Mouse (Mus musculus): Measurements from ENCODE around the gene Gm12845. TPM values are rescaled to one million over a fixed set of nuclear protein-coding genes. Genes with fewer than 3 reads are reported as not detected.

Gene Gm12845
- total RNA-seq, 2 experiments from 2014 or later, result not detected

Other genes starting within 250 kb of the Gm12845 start
- 10 to 100 TPM; 31.6 to 35.3 TPM for gene Rnf220, start 227.4 kb upstream of the Gm12845 start, total RNA-seq (2021)
- gene Eri3, start 174.0 kb upstream of the Gm12845 start, total RNA-seq (2021), result 10 to 100 TPM; 75.4 to 82.6 TPM
- gene Dmap1, start 42.1 kb upstream of the Gm12845 start, total RNA-seq (2021), result 10 to 100 TPM; 16.6 to 19.2 TPM
- not detected for gene Klf17, start 41.2 kb downstream of the Gm12845 start, total RNA-seq (2021)
- 1 to 10 TPM; 2.6 to 4.1 TPM for gene Slc6a9, start 110.1 kb downstream of the Gm12845 start, total RNA-seq (2021)
- under 1 TPM; 0.39 to 0.45 TPM for gene Ccdc24, start 148.1 kb downstream of the Gm12845 start, total RNA-seq (2021)
- gene B4galt2, start 159.1 kb downstream of the Gm12845 start, total RNA-seq (2021), result 1 to 10 TPM; 7.5 to 8.0 TPM
- gene Atp6v0b, start 162.9 kb downstream of the Gm12845 start, total RNA-seq (2021), result 100 to 1,000 TPM; 128 to 129 TPM
- 1 to 10 TPM; 2.7 to 2.9 TPM for gene Dph2, start 167.6 kb downstream of the Gm12845 start, total RNA-seq (2021)
- 10 to 100 TPM; 64.9 to 66.9 TPM for gene Ipo13, start 190.6 kb downstream of the Gm12845 start, total RNA-seq (2021)
- not detected for gene Artn, start 205.4 kb downstream of the Gm12845 start, total RNA-seq (2021)

Data from heart, postnatal 14 days (tissue).